Mouse (Mus musculus) spleen, adult 12 weeks (tissue): ENCODE data around the gene Tlr9.

Experiments used
- DNase-seq: peaks from one replicate; pipeline ENCODE4 v3.0.0; 2022; ENCODE audit warnings: low spot score

Tlr9 gene

GRCm38 (mm10) chr9:106268421-106268820 is 46.0 kb downstream of the Tlr9 start:
- DNase-seq = no peak

GRCm38 (mm10) chr9:106269076-106269788 is 46.8 kb downstream of the Tlr9 start:
- no peak for DNase-seq

- no peak for DNase-seq
These were observed 47.5 kb downstream of the Tlr9 start for GRCm38 (mm10) chr9:106269879-106270278.

- no peak for DNase-seq
These were observed 48.3 kb downstream of the Tlr9 start for GRCm38 (mm10) chr9:106270656-106271055.

GRCm38 (mm10) chr9:106272288-106272687 is 49.9 kb downstream of the Tlr9 start:
- DNase-seq = no peak

- no peak for DNase-seq
These were observed 50.9 kb downstream of the Tlr9 start for GRCm38 (mm10) chr9:106273276-106273675.

- no peak for DNase-seq
These were observed 51.4 kb downstream of the Tlr9 start for GRCm38 (mm10) chr9:106273791-106274190.

- DNase-seq = no peak
These were observed 52.3 kb downstream of the Tlr9 start for GRCm38 (mm10) chr9:106274652-106275180.

- DNase-seq = no peak
These were observed 53.4 kb downstream of the Tlr9 start for GRCm38 (mm10) chr9:106275806-106276205.
